Mouse (Mus musculus) urinary bladder, postnatal 4 days (tissue): ENCODE results near the gene Fam76b.

ENCODE experiments used
- DNase-seq, 2 experiments: peaks; one replicate each; pipeline ENCODE4 v3.0.0; 2021 to 2022; ENCODE audit warnings: low spot score in 2 of 2

Gene Fam76b

DNA sequence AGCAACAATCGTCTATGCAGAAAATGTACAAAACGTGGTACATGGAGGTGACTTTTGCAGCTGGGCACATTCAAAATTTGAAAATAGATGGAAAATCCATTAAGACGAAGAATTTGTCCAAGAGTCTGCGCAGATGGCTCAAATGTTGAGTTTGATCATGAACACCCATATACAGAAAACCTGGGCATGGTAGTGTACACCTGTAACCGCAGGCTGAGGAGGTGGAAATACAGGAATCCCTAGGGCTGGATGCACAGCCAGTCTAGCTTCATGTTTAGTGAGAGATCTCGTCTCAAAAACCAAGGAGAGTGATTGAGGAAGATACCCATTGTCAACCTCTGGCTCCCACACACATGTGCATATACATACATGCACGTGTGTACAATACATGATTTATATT is 44.1 kb downstream of the Fam76b start:
- DNase-seq = no peak

GRCm38 (mm10) chr9:13874359-13874758 is 46.8 kb downstream of the Fam76b start:
- no peak for DNase-seq

DNA sequence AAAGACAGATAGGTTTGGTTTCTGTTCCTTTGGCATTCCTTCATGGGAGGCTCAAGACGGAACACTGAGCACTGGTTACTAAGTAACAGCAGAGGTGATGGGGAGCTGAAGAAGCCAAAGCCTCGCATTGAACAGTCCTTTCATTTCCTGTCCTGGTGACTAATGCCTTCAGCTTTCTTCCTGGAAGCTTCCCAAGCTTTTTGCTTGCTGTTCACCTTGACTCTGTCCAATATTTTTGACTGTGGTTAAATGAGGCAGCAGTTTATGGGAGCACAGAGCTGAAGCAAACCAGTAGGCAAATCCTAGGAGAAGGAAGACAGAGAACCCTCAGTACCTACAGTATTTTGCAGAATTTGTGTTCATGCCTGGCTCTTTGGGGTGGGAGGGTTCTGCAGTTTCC is 47.8 kb downstream of the Fam76b start:
- DNase-seq = no peak

DNA sequence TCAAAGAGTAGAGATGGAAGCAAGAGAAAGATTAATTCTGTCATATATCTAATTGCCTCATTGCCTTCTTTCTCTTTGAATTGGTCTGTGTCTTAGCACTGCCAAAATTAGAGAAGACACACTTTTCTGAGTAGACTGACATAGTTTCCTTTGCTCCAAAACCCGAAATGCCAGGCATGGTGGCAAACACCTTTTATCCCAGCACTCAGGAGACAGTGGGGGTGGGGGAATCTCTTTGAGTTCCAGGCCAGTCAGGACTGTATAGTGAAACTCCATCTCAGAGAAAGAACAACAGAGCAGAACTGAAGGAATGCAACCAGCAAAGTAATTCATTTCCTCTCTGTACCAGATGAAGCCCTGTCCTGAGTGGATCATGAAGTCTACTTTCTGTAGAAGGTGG is 53.2 kb downstream of the Fam76b start:
- no peak for DNase-seq

GRCm38 (mm10) chr9:13882478-13882877 is 55.0 kb downstream of the Fam76b start:
- no peak for DNase-seq

DNA sequence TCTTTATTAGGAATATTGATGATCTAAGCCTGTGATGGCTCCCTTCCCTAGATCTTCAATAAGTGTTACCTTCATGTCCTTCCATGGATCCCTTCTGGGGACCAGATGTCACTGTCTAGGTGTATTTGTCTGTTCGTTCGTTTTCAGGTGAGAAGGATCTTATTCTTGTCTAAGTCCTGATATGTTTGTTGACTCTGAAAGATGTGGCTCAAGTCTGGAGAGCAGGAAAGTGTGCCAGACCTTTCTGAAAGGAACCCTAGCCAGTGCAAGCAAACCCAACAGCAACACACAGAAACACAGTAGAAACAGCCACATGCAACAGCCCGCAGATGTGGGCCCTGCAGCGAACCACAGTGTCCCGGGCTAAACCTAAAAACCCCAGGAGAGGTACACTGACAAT is 61.5 kb downstream of the Fam76b start:
- no peak for DNase-seq

DNA sequence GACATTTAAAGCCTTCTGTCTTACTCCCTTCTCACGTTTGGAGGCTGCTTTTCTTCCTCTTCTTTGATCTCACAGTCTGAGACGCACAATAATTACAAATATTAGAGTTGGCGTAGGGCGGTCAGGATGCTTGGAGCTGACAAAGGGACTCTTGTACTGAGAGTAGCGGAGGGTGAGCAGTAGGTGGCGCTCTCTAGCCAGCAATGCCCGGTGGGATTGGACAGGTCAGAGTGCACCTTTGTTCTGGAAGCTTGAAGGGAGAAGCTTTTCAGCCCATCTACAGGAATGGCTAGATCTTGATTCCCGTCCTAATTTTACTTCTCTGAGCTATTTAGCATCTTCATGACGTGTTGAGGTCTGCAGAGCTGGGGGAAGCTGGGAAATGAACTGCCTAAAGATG is 62.1 kb downstream of the Fam76b start:
- DNase-seq = peak; percentile 64 to 82

GRCm38 (mm10) chr9:13890171-13890570 is 62.7 kb downstream of the Fam76b start:
- no peak for DNase-seq

DNA sequence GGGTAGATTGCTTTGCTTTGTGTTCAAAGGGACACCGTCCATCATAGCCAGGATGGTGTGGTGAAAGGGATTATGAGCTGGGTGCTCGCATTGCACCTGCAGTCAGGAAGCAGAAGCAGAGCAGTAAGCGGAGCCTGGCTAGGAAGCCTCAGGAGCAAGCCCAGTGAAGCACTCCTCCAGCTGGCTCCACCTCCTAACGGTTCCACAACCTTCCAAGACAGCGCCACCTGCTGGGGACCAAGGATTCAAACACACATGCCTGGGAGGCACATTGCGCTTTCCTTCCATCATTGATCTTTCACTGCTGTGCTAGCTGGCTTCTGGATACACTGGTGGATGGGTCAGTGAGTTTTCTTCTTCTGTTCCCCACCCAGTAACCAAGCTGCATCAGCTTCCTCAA is 64.4 kb downstream of the Fam76b start:
- no peak for DNase-seq

DNA sequence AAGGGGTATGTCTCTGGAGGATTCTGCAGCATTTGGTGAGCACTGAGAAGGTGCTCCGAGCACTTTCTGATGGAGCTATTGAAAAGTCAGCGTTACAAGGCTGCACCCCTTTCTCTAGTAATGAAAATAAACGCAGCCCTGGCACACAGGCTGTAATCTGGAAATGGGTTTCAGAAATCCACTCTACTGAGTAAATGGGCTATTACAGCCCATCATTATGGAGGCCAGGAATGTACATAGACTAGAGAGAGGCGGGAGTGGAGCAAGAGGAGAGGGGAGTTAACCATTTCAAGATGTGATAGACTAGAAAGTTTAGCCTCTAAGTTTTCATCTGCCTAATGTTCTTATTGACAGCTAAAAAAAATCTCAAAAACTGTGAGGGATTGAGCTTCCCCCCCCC is 65.5 kb downstream of the Fam76b start:
- no peak for DNase-seq

DNA sequence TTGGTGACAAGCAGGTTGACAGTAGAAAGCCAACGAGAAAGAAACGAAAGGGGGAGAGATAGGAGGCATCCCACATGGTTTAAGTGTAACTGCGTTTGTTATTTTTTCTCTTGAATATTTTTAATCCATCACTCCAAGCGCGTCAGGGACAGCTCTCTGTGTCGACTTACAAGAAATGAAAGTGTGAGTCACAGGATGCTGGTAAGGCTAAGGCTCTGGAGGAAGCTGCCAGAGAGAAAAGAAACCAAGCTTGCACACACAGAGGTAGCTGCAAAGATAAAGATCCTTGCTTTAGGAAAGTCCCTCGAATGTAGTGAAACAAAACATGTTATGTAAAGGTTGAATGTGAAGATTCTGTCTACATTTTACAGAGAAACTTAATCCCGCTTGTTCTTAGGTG is 67.0 kb downstream of the Fam76b start:
- DNase-seq = no peak

GRCm38 (mm10) chr9:13894936-13895335 is 67.4 kb downstream of the Fam76b start:
- no peak for DNase-seq

- DNase-seq = peak in 1 of 2 experiments; percentile 22
Observed at GRCm38 (mm10) chr9:13896055-13896454, 68.5 kb downstream of the Fam76b start.

DNA sequence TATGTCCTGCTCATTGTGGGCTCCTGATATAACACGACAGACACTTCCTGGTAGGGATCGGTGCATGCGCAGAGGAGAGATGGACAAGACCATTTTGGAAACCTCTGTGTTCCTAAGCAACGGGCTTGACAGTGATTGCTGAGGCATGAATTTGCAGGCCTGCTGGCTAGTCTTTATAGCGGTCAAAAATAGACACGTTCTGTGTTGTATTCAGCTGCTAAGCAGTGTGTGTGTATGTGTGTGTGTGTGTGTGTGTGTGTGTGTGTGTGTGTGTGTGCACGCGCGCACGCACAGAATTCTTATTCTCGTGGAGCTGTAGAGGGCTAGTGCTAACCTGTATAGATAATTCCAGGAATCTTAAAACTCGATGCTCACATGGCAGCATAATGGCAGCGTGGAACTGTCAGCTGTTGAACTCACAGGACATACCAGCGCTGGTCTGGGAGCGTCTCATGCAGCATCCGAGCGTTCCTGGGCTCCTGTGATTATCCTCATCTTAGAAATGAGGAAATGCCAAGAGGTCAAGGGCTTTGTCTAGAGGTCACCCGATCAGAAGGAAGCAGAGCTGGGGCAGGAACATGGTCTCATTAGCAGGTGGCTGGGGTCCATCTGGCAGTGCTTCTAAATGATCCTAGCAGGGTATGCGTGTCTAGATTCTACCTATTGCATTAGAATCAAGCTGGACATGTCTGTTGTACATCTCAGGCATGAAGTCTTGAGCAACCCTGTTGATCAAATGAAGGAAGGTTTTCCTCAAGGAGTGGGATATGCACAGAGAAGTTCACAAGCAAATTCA is 71.2 kb downstream of the Fam76b start:
- DNase-seq = peak in 1 of 2 experiments; percentile 50

DNA sequence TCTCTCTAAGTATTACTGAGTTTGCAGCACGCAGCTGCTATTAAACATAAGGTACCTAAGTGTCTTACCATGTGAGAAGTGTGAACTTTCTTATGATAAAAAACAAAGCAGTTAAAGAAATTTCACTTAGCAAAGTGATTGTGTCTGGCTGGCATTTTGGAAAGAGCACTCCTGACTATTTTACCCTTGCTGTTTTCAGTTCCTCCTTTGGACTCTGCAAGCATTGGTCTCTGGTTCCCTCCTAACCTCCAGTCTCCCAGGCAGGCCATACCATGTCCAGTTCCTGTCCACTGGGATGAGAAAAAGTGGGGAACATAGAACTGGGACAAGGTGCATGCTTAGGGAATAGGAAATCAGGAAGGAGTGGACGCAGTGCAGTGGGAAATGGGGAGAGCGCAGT is 74.5 kb downstream of the Fam76b start:
- DNase-seq = peak in 1 of 2 experiments; percentile 34

DNA sequence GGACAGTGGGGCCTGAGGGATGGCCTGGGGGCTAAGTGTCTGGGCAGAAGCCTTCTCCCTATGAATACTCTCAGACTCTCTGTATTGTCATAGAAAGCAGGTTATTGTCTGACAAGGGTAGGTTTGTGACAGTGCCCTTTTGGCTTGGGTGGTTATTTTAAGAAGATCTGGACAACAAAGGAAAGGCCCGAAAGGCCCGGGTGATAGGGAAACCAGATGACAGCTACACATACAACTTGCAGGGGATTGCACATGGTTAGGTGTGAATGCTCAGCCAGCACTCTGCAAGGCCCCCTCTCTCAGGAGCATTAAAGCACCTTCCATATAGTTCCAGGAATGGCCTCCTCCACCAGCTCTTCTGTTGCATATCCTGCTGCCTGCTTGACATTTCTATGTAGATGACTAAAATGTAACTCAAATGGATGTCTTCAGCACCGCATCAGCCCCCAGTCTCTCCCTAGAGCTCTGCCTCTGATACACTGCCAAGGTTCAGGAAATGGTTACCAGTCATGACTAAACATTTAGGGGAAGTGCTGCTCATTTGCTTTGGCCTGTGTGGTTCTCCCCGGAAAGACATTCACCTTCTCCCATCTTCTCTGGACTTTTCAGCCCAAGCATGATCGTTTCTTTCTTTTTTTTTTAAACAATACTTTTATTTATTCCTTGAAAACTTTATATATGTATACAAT is 76.7 kb downstream of the Fam76b start:
- peak in 1 of 2 experiments; percentile 29 for DNase-seq
